ENCODE assay signal across 8 mouse cellular contexts in genomic region chr8:70757523-70758307, GRCm38 (mm10). TPM values are rescaled to one million over a fixed set of nuclear protein-coding genes. Genes with fewer than 3 reads are reported as not detected.
DNase-seq lines count a peak whose midpoint lies in the region; ATAC-seq and TF ChIP-seq lines count a peak whose summit lies in the region.

No protein-coding gene starts in this region.

- H3K36me3 ChIP-seq in kidney, adult 2 months (ENCODE audit: control insufficient read depth, insufficient read depth, low read length): no peaks in the 10 kb centered on the region
- H3K36me3 ChIP-seq in kidney, embryonic 14.5 days (ENCODE audit: control insufficient read depth, insufficient read depth, low read length): peaks cover 14% of the 10 kb centered on the region; the same call in 1 of the 2 replicates

- H3K9me3 ChIP-seq in kidney, embryonic 14.5 days (ENCODE audit: control insufficient read depth, low read length): no peaks in the 10 kb centered on the region

- peaks cover 19% of the 10 kb centered on the region; the same call in 1 of the 2 replicates for H3K4me1 ChIP-seq in kidney, adult 2 months (ENCODE audit: control insufficient read depth, insufficient read depth, low read length)
- H3K4me1 ChIP-seq in kidney, embryonic 14.5 days (ENCODE audit: control insufficient read depth, insufficient read depth, low read length): peaks cover 37% of the 10 kb centered on the region

- H3K4me3 ChIP-seq in kidney, adult 2 months (ENCODE audit: insufficient read depth, low read depth, low read length): no peak overlapping the region
- H3K4me3 ChIP-seq in kidney, embryonic 14.5 days (ENCODE audit: low read length): no peak overlapping the region

- H3K27ac ChIP-seq in kidney, adult 2 months (ENCODE audit: insufficient read depth, low read depth, low read length): no peak overlapping the region
- H3K27ac ChIP-seq in kidney, embryonic 14.5 days (ENCODE audit: low read depth, low read length): no peak overlapping the region

- TF ChIP-seq CTCF in kidney, adult 2 months (conservative IDR thresholded peaks at IDR 0.05; ENCODE audit: insufficient read depth, insufficient read length, low read depth, low read length): peak; percentile 69

- TF ChIP-seq POLR2A in kidney, adult 2 months (IDR thresholded peaks at IDR 0.05; ENCODE audit: low read depth, low read length): no peak

- no peak overlapping the region for H3K9ac ChIP-seq in kidney, embryonic 14.5 days (ENCODE audit: low read depth, low read length)

- no peak for DNase-seq in kidney, adult 2 months
- DNase-seq in thymus, adult 18-20 months: peak; percentile 9 to 20
- no peak for DNase-seq in thymus, postnatal 10 days (ENCODE audit: low spot score in 2 of 2)
- DNase-seq in adrenal gland, postnatal 36 days: peak; percentile 49 to 53
- peak; percentile 23 for DNase-seq in gastrocnemius, postnatal 14 days
- DNase-seq in right cerebral cortex, postnatal 4 days: peak; percentile 34

- H3K27me3 ChIP-seq in kidney, adult 2 months (replicated peaks; ENCODE audit: control insufficient read depth, insufficient read depth, low read length): no peaks in the 10 kb centered on the region
- no peaks in the 10 kb centered on the region for H3K27me3 ChIP-seq in kidney, embryonic 14.5 days (ENCODE audit: control insufficient read depth, insufficient read depth, low read length)

- WGBS in kidney, adult 2 months: 74% methylated on average over 22 of the region's 22 CpGs
- 76% methylated on average over 22 of the region's 22 CpGs for WGBS in kidney, embryonic 14.5 days

- H3K4me2 ChIP-seq in kidney, embryonic 14.5 days (replicated peaks; ENCODE audit: low read depth, low read length): no peak overlapping the region

- intact Hi-C loops in gastrocnemius, postnatal 14 days (cut with DNase I; ENCODE audit: low total_unique reads): no loop called here

- ATAC-seq in kidney, embryonic 14.5 days (ENCODE audit: low FRiP score, low TSS enrichment): no peak
- ATAC-seq in erythroid progenitor cell, adult 5-6 weeks (replicated peaks; ENCODE audit: low FRiP score, poor library complexity, severe bottlenecking): no peak

RNA-seq across cellular contexts. Expression of gene Mpv17l2, which starts 3.0 kb away (rescaled TPM):
- polyA plus RNA-seq in kidney, adult 2 months (2012; rRNA removed): 73.4 and 96.3 TPM in 2 replicates
- polyA plus RNA-seq in kidney, embryonic 14.5 days (2014; fragmentation: Nextera tagmentation; extraction: Ambion mirVana): 47.9 and 52.7 TPM in 2 replicates
- total RNA-seq in adrenal gland, postnatal 36 days (2021): 100 to 1,000 TPM; 119 to 155 TPM
- total RNA-seq in gastrocnemius, postnatal 14 days (2021): 10 to 100 TPM; 28.3 to 31.9 TPM
- total RNA-seq in erythroid progenitor cell, adult 5-6 weeks (2015; ENCODE audit: low replicate concordance): 16.9 and 31.0 TPM in 2 replicates
- total RNA-seq in erythroid progenitor cell, adult 5-6 weeks (2017; ENCODE audit: low replicate concordance): 5.1 and 30.4 TPM in 2 replicates

RNA-seq across cellular contexts. Expression of gene Rab3a, which starts 3.2 kb away (rescaled TPM):
- polyA plus RNA-seq in kidney, adult 2 months (2012; rRNA removed): 29.7 and 31.1 TPM in 2 replicates
- polyA plus RNA-seq in kidney, embryonic 14.5 days (2014; fragmentation: Nextera tagmentation; extraction: Ambion mirVana): 14.3 and 16.4 TPM in 2 replicates
- 10 to 100 TPM; 68.6 to 78.2 TPM for total RNA-seq in adrenal gland, postnatal 36 days (2021)
- 10 to 100 TPM; 44.3 to 45.1 TPM for total RNA-seq in gastrocnemius, postnatal 14 days (2021)
- total RNA-seq in erythroid progenitor cell, adult 5-6 weeks (2015; ENCODE audit: low replicate concordance): 7.1 TPM in 1 of 2 replicates, not detected in the other
- 2.2 and 4.9 TPM in 2 replicates for total RNA-seq in erythroid progenitor cell, adult 5-6 weeks (2017; ENCODE audit: low replicate concordance)

RNA-seq across cellular contexts. Expression of gene Pik3r2, which starts 18.8 kb away (rescaled TPM):
- 60.5 and 94.7 TPM in 2 replicates for polyA plus RNA-seq in kidney, adult 2 months (2012; rRNA removed)
- polyA plus RNA-seq in kidney, embryonic 14.5 days (2014; fragmentation: Nextera tagmentation; extraction: Ambion mirVana): 33.3 and 49.1 TPM in 2 replicates
- total RNA-seq in adrenal gland, postnatal 36 days (2021): 10 to 100 TPM; 35.6 to 51.5 TPM
- total RNA-seq in gastrocnemius, postnatal 14 days (2021): 10 to 100 TPM; 23.0 to 27.9 TPM
- total RNA-seq in erythroid progenitor cell, adult 5-6 weeks (2015; ENCODE audit: low replicate concordance): 3.8 and 5.4 TPM in 2 replicates
- 7.3 and 8.0 TPM in 2 replicates for total RNA-seq in erythroid progenitor cell, adult 5-6 weeks (2017; ENCODE audit: low replicate concordance)

RNA-seq across cellular contexts. Expression of gene Pde4c, which starts 34.2 kb away (rescaled TPM):
- polyA plus RNA-seq in kidney, adult 2 months (2012; rRNA removed): 81.6 and 113 TPM in 2 replicates
- polyA plus RNA-seq in kidney, embryonic 14.5 days (2014; fragmentation: Nextera tagmentation; extraction: Ambion mirVana): 2.5 and 4.0 TPM in 2 replicates
- total RNA-seq in adrenal gland, postnatal 36 days (2021): 1 to 10 TPM in 1 of 2 experiments, under 1 TPM in 1; 0.33 to 1.2 TPM
- 1 to 10 TPM; 2.9 to 3.4 TPM for total RNA-seq in gastrocnemius, postnatal 14 days (2021)
- total RNA-seq in erythroid progenitor cell, adult 5-6 weeks (2015; ENCODE audit: low replicate concordance): 0.72 and 0.84 TPM in 2 replicates
- not detected in 2 replicates for total RNA-seq in erythroid progenitor cell, adult 5-6 weeks (2017; ENCODE audit: low replicate concordance)

RNA-seq across cellular contexts. Expression of gene Gm3336, which starts 39.4 kb away (rescaled TPM):
- polyA plus RNA-seq in kidney, adult 2 months (2012; rRNA removed): 0.61 and 0.99 TPM in 2 replicates
- polyA plus RNA-seq in kidney, embryonic 14.5 days (2014; fragmentation: Nextera tagmentation; extraction: Ambion mirVana): 0.23 and 0.73 TPM in 2 replicates
- not detected for total RNA-seq in adrenal gland, postnatal 36 days (2021)
- total RNA-seq in gastrocnemius, postnatal 14 days (2021): not detected
- not detected in 2 replicates for total RNA-seq in erythroid progenitor cell, adult 5-6 weeks (2015; ENCODE audit: low replicate concordance)
- total RNA-seq in erythroid progenitor cell, adult 5-6 weeks (2017; ENCODE audit: low replicate concordance): not detected in 2 replicates

Comparison
In these comparisons a context has a peak if more than half of its experiments do, and no peak if none do; other contexts are left out.
1. DNase-seq: peak in thymus, adult 18-20 months (2 of 2), adrenal gland, postnatal 36 days (2 of 2), gastrocnemius, postnatal 14 days (single experiment) and right cerebral cortex, postnatal 4 days (single experiment); none in kidney, adult 2 months (single experiment) and thymus, postnatal 10 days (0 of 2).
2. RNA of gene Rab3a, which starts 3.2 kb away (total RNA-seq): 68.6 to 78.2 TPM in adrenal gland, postnatal 36 days and 44.3 to 45.1 TPM in gastrocnemius, postnatal 14 days; 2.2 to 7.1 TPM in erythroid progenitor cell, adult 5-6 weeks; every median in the first group is over 4 times any median in the second.